Mouse (Mus musculus): ENCODE measurements around the gene Slc25a40. TPM values are rescaled to one million over a fixed set of nuclear protein-coding genes. Genes with fewer than 3 reads are reported as not detected.
A peak's percentile ranks its signal among the peaks of the same experiment; 100 is the strongest.

The Slc25a40 gene
- total and polyA plus RNA-seq, 3 experiments: 7.0 to 11.1 (median 10.2) TPM

GRCm38 (mm10) chr5:8373415-8373814 lies 49.2 kb upstream of the Slc25a40 start:
- H3K79me2 ChIP-seq (replicated peaks; ENCODE audit: control insufficient read depth, extremely low read depth, insufficient read depth, poor library complexity, severe bottlenecking): no peaks in the 10 kb centered on the region
- H3K9me3 ChIP-seq (replicated peaks; ENCODE audit: low read length): no peaks in the 10 kb centered on the region
- TF ChIP-seq IRF4 (IDR thresholded peaks at IDR 0.05; ENCODE audit: low read depth, low read length): peak; percentile 32; the same call in 1 of the 2 replicates
- no peak for TF ChIP-seq POLR2AphosphoS2 (IDR thresholded peaks at IDR 0.05; ENCODE audit: low read depth, low read length)
- TF ChIP-seq CHD1 (IDR thresholded peaks at IDR 0.05; ENCODE audit: low read depth, low read length): peak; percentile 58; the same call in 1 of the 2 replicates
- peaks cover 0 to 23% of the 10 kb centered on the region in 2 experiments; a peak in 2 of 4 replicates for H3K4me1 ChIP-seq (ENCODE audit: control insufficient read depth in 1 of 2, insufficient read depth in 2 of 2)
- in situ Hi-C loops (cut with MboI; ENCODE audit: low pct_ligation_motif_present, low pct_unique_long_range_greater_than_20kb, low sequenced_read_pairs) (no loop called here), dilution Hi-C loops (cut with MboI; ENCODE audit: extremely low pct_ligation_motif_present, extremely low pct_unique_long_range_greater_than_20kb, low sequenced_read_pairs) (no loop called here)
- no peak for DNase-seq (ENCODE audit: extremely low read depth)
- H3K36me3 ChIP-seq (replicated peaks in 1 of 2; ENCODE audit: control insufficient read depth in 1 of 2, insufficient read depth in 1 of 2, low read length in 1 of 2): no peaks in the 10 kb centered on the region
- peak overlapping the region; percentile 95 for H3K4me2 ChIP-seq (ENCODE audit: insufficient read depth, low read depth, poor library complexity, severe bottlenecking)
- H3K4me3 ChIP-seq (replicated peaks in 1 of 3; ENCODE audit: low read depth in 2 of 3, low read length in 2 of 3, poor library complexity in 1 of 3): peak overlapping the region in 1 of 3 experiments; percentile 12
- peak overlapping the region; percentile 63 for H3K9ac ChIP-seq (ENCODE audit: insufficient read depth, low read depth)
- H3K27me3 ChIP-seq (replicated peaks): no peaks in the 10 kb centered on the region
- peak overlapping the region; percentile 80 for H3K27ac ChIP-seq (ENCODE audit: insufficient read depth, low read depth)

DNA sequence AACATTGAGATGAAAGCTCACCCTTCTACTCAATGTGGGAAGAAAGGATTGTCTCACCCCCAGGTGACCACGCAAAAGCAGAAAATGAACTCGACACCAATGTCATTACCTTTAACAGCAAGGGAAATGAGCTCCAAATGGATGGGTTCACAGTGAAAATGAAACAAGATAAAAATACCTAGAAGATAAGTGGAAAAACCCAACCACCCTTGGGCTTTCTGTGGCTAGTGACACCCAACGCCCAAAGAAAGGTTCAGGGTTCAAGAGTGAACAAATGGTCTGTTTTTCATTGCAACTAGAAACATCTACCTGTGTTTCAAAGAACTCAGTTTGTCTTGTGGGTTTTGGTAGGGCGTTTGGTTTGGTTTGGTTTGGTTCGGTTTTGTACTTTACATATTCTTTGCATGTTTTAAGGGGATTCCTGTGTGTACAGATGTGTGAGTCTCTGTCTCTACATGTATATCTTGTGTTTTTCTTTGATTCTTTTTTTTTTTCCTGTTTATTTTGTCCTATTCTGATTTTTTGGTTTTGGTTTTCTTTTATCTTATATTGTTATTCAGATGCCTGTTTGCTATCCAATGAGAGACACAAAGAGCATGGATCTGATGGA lies 48.2 kb upstream of the Slc25a40 start:
- no peaks in the 10 kb centered on the region for H3K27me3 ChIP-seq (replicated peaks)
- H3K4me2 ChIP-seq (ENCODE audit: insufficient read depth, low read depth, poor library complexity, severe bottlenecking): peak overlapping the region; percentile 95
- H3K9ac ChIP-seq (ENCODE audit: insufficient read depth, low read depth): no peak overlapping the region; the same call in 1 of the 2 replicates
- H3K79me2 ChIP-seq (replicated peaks; ENCODE audit: control insufficient read depth, extremely low read depth, insufficient read depth, poor library complexity, severe bottlenecking): no peaks in the 10 kb centered on the region
- H3K36me3 ChIP-seq (replicated peaks in 1 of 2; ENCODE audit: control insufficient read depth in 1 of 2, insufficient read depth in 1 of 2, low read length in 1 of 2): no peaks in the 10 kb centered on the region
- H3K4me3 ChIP-seq (replicated peaks in 1 of 3; ENCODE audit: low read depth in 2 of 3, low read length in 2 of 3, poor library complexity in 1 of 3): peak overlapping the region in 1 of 3 experiments; percentile 10
- in situ Hi-C loops (cut with MboI; ENCODE audit: low pct_ligation_motif_present, low pct_unique_long_range_greater_than_20kb, low sequenced_read_pairs) (no loop called here), dilution Hi-C loops (cut with MboI; ENCODE audit: extremely low pct_ligation_motif_present, extremely low pct_unique_long_range_greater_than_20kb, low sequenced_read_pairs) (no loop called here)
- peak; percentile 65 for DNase-seq (ENCODE audit: extremely low read depth)
- no peaks in the 10 kb centered on the region for H3K9me3 ChIP-seq (replicated peaks; ENCODE audit: low read length)
- TF ChIP-seq UBTF (IDR thresholded peaks at IDR 0.05; ENCODE audit: low read depth, low read length) (no peak), RAD21 (IDR thresholded peaks at IDR 0.05; ENCODE audit: low read depth, low read length) (no peak; the same call in none of the 2 replicates), IRF4 (IDR thresholded peaks at IDR 0.05; ENCODE audit: low read depth, low read length) (peak; percentile 85; the same call in 1 of the 2 replicates), MAFK (IDR thresholded peaks at IDR 0.05; ENCODE audit: insufficient replicate concordance, low read length) (0 out of 2 replicates have a peak, but pooled peaks have one; percentile 30), MAX (IDR thresholded peaks at IDR 0.05; ENCODE audit: low read length) (peak; percentile 22; the same call in 1 of the 2 replicates), CHD2 (IDR thresholded peaks at IDR 0.05; ENCODE audit: low read length) (0 out of 2 replicates have a peak, but pooled peaks have one; percentile 42), EP300 (IDR thresholded peaks at IDR 0.05; ENCODE audit: low read length) (peak; percentile 77), JUND (conservative IDR thresholded peaks at IDR 0.05; ENCODE audit: low read depth, low read length) (peak; percentile 52; the same call in 1 of the 2 replicates), TCF12 (IDR thresholded peaks at IDR 0.05; ENCODE audit: low read depth, low read length) (peak; percentile 66; the same call in 1 of the 2 replicates), ETS1 (conservative IDR thresholded peaks at IDR 0.05; ENCODE audit: low read depth, low read length) (peak; percentile 79), E2F4 (IDR thresholded peaks at IDR 0.05; ENCODE audit: insufficient replicate concordance, low read depth, low read length) (no peak), MYC (IDR thresholded peaks at IDR 0.05; ENCODE audit: low read depth, low read length) (peak; percentile 37; the same call in 1 of the 2 replicates), ELF1 (IDR thresholded peaks at IDR 0.05; ENCODE audit: low read depth, low read length) (no peak), MAZ (IDR thresholded peaks at IDR 0.05; ENCODE audit: low read depth, low read length) (0 out of 2 replicates have a peak, but pooled peaks have one; percentile 12), PAX5 (IDR thresholded peaks at IDR 0.05; ENCODE audit: low read length) (no peak), BHLHE40 (IDR thresholded peaks at IDR 0.05; ENCODE audit: low read depth, low read length) (peak; percentile 48; the same call in 1 of the 2 replicates), MEF2A (IDR thresholded peaks at IDR 0.05; ENCODE audit: borderline replicate concordance, low read depth, low read length) (peak; percentile 96), SIN3A (IDR thresholded peaks at IDR 0.05; ENCODE audit: low read length) (peak; percentile 61), ZNF384 (IDR thresholded peaks at IDR 0.05; ENCODE audit: low read depth, low read length) (peak; percentile 66), JUN (IDR thresholded peaks at IDR 0.05; ENCODE audit: insufficient read depth, low read depth, low read length) (peak; percentile 61), GABPA (IDR thresholded peaks at IDR 0.05; ENCODE audit: insufficient replicate concordance, low read depth, low read length) (no peak), POLR2A (IDR thresholded peaks at IDR 0.05; ENCODE audit: low read depth, low read length) (no peak), MXI1 (IDR thresholded peaks at IDR 0.05; ENCODE audit: low read depth, low read length) (no peak)
- H3K27ac ChIP-seq (ENCODE audit: insufficient read depth, low read depth): peak overlapping the region; percentile 79
- H3K4me1 ChIP-seq (ENCODE audit: control insufficient read depth in 1 of 2, insufficient read depth in 2 of 2): peaks cover 0 to 23% of the 10 kb centered on the region in 2 experiments; a peak in 2 of 4 replicates

Measured in CH12.LX (cell line).